Mouse (Mus musculus) thymus, adult 2 months (tissue): Measurements from ENCODE around the gene Ifit2. TPM values are rescaled to one million over a fixed set of nuclear protein-coding genes. Genes with fewer than 3 reads are reported as not detected.
"Not testable (repeated sequence)": the region's sequence is repeated elsewhere in the genome, so short reads cannot be mapped to it uniquely, and the experiment has no call there.

ENCODE experiments used
- DNase-seq: peaks from one replicate; pipeline ENCODE4 v3.0.0; 2021
- H3K27ac ChIP-seq: fragments of 200-500 bp; 2 replicates; pipeline ENCODE4 v1.5.1; 2012; ENCODE audit warnings: low read length, control low read depth; ENCODE audit not compliant: control insufficient read depth, insufficient read depth
- H3K27me3 ChIP-seq: fragments of 200-500 bp; 2 replicates; pipeline ENCODE4 v1.6.1; 2012; ENCODE audit warnings: mild to moderate bottlenecking, low read length, moderate library complexity, mixed read lengths; ENCODE audit not compliant: control insufficient read depth, insufficient read depth
- H3K36me3 ChIP-seq: fragments of 200-500 bp; 2 replicates; pipeline ENCODE4 v1.6.1; 2012; ENCODE audit warnings: mild to moderate bottlenecking, low read length, moderate library complexity; ENCODE audit not compliant: control insufficient read depth, insufficient read depth
- H3K4me1 ChIP-seq: fragments of 200-500 bp; replicated peaks from 2 replicates; pipeline ENCODE4 v1.6.1; 2012; ENCODE audit warnings: low read length; ENCODE audit not compliant: control insufficient read depth, insufficient read depth
- H3K4me3 ChIP-seq: fragments of 200-500 bp; 2 replicates; pipeline ENCODE4 v1.5.1; 2012; ENCODE audit warnings: mild to moderate bottlenecking, low read length, control low read depth, moderate library complexity; ENCODE audit not compliant: control insufficient read depth, insufficient read depth
- CTCF ChIP-seq: fragments of 200-500 bp; IDR thresholded peaks from 2 replicates; pipeline ENCODE4 v1.5.1; 2012; ENCODE audit warnings: mild to moderate bottlenecking, control low read depth, low read length, moderate library complexity, borderline replicate concordance; ENCODE audit not compliant: control insufficient read depth, poor library complexity, insufficient read depth; ENCODE audit errors: extremely low read depth
- POLR2A ChIP-seq: fragments of 200-500 bp; IDR thresholded peaks from 2 replicates; pipeline ENCODE4 v1.6.1; 2012; ENCODE audit warnings: mild to moderate bottlenecking, low read length, control low read depth, moderate library complexity; ENCODE audit not compliant: control insufficient read depth, poor library complexity, insufficient read depth; ENCODE audit errors: extremely low read depth
- WGBS: fragments of 180-500 bp; shearing (Covaris S2); methylation state at CpG from one replicate; pipeline ENCODE4 v1.1.7; 2018; 5-methylcytosine and 5-hydroxymethylcytosine counted together
- polyA plus RNA-seq: library from polyadenylated mRNA; depleted of rRNA; stranded (reverse); fragments of >200 nt; gene quantifications from 2 replicates; pipeline ENCODE4 v1.2.3, GENCODE M21; 2012; rRNA removed

Gene Ifit2
- polyA plus RNA-seq, 1 experiment = 5.5 TPM

DNA sequence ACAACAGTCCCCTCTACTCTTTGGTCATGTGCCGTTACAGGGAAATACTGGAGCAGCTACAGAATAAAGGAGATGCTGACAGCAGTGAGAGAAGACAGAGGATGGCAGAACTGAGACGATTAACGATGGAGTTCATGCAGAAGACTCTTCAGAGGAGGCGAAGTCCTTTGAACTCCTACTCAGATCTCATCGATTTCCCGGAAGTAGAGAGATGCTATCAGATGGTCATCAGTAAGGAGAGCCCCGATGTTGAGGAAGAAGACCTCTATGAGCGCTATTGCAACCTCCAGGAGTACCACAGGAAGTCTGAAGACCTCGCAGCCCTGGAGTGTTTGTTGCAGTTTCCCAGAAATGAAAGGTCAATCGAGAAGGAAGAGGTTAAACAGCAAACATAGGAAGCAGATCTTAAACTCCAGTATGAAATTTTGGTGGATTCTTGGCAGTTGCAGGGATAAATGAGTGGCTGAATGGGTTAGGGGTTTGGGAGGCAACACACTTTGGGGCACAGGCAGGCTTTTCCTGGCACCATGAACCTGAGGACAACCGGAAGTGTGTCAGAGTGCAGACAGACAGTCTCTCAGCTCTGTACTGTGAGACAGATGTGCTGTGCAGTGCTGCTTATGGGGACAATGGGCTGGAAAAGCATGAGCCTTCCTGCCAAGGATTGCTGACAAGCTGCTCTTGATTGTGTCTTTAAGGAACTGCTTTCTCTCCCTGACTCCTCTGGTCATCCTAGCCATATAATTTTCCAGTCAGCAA, 61.9 kb downstream of the Ifit2 start:
- WGBS = 79% methylated on average over 6 of the region's 11 CpGs
- not testable (repeated sequence) for H3K27ac ChIP-seq, H3K36me3 ChIP-seq, DNase-seq, H3K27me3 ChIP-seq, H3K4me3 ChIP-seq, H3K4me1 ChIP-seq

DNA sequence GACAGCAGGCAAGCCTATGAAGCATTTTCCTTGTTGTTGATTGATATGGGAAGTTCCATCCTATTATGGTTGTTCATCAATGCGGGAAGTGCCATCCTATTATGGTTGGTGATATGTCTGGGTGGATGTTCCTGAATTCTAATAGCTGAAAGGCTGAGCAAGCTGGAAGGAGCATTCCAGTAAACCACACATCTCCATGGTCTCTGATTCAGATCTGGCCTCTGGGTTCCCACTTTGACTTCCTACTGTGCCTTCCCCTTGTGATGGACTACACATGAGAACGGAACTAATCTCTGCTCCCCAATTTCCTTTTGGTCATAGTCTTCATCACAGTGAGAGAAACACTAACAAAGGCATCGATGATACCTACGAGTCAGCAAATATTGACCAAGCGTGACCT, 70.4 kb downstream of the Ifit2 start:
- WGBS = 94% methylated on average over 5 of the region's 5 CpGs
- no peak overlapping the region for H3K4me3 ChIP-seq
- H3K36me3 ChIP-seq = no peaks in the 10 kb centered on the region
- peaks cover 20% of the 10 kb centered on the region for H3K4me1 ChIP-seq
- no peak overlapping the region for H3K27ac ChIP-seq
- H3K27me3 ChIP-seq = no peaks in the 10 kb centered on the region
- no peak for TF ChIP-seq CTCF
- TF ChIP-seq POLR2A = no peak
- no peak for DNase-seq

DNA sequence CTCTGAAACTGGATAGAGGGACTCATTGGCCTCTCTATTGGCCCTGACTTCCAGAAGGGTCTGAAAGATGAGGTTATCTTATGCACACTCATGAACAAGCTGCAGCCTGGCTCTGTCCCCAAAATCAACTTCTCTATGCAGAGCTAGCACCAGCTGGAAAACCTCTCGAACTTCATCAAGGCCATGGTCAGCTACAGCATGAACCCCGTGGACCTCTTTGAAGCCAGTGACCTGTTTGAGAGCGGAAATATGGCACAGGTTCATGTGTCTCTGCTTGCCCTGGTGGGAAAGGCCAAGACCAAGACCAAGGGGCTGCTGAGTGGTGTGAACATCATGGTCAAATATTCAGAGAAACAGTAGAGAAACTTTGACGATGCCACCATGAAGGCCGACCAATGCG, 73.3 kb downstream of the Ifit2 start:
- H3K4me3 ChIP-seq = no peak overlapping the region
- H3K4me1 ChIP-seq = peaks cover 20% of the 10 kb centered on the region
- no peak for DNase-seq
- no peaks in the 10 kb centered on the region for H3K36me3 ChIP-seq
- peak overlapping the region; percentile 58 for H3K27ac ChIP-seq
- no peaks in the 10 kb centered on the region for H3K27me3 ChIP-seq
- TF ChIP-seq POLR2A (no peak), CTCF (no peak)
- 98% methylated on average over 6 of the region's 6 CpGs for WGBS

DNA sequence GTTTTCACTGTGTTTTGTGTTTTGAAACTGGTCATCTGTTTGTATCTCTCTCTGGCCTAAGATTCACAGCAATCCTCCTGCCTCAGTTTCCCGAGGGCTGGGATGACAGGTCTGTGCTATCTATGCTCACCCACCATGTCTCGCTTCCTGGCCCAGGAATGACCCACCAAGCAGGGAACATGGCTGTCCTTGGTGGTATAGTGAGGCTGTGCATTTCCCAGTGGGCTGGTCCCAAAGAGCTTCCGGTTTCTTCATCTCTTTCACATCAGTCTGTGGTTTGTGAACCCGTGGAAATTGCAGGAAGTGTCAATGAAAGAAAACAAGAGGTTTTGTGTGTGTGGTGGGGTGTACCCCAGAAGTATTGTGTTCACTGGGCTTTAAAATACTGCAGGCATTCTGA, 74.2 kb downstream of the Ifit2 start:
- Histone ChIP-seq H3K4me3 (no peak overlapping the region), H3K27ac (no peak overlapping the region), H3K4me1 (peaks cover 20% of the 10 kb centered on the region), H3K36me3 (no peaks in the 10 kb centered on the region), H3K27me3 (no peaks in the 10 kb centered on the region)
- DNase-seq = no peak
- 54% methylated on average over 4 of the region's 4 CpGs for WGBS
- TF ChIP-seq CTCF (no peak), POLR2A (no peak)

Other genes starting within 250 kb of the Ifit2 start
- 9.4 and 13.6 TPM in 2 replicates for gene Ch25h, start 75.5 kb upstream of the Ifit2 start, polyA plus RNA-seq
- gene Lipa, start 23.2 kb upstream of the Ifit2 start, polyA plus RNA-seq = 119 and 136 TPM in 2 replicates
- 6.1 and 7.8 TPM in 2 replicates for gene Ifit3, start 32.8 kb downstream of the Ifit2 start, polyA plus RNA-seq
- gene Ifit1bl1, start 51.3 kb downstream of the Ifit2 start, polyA plus RNA-seq = 1.6 and 2.2 TPM in 2 replicates
- gene Ifit3b, start 57.3 kb downstream of the Ifit2 start, polyA plus RNA-seq = 1.5 and 2.3 TPM in 2 replicates
- 0.07 and 0.11 TPM in 2 replicates for gene Ifit1bl2, start 90.0 kb downstream of the Ifit2 start, polyA plus RNA-seq
- gene Ifit1, start 90.2 kb downstream of the Ifit2 start, polyA plus RNA-seq = 10.0 and 13.2 TPM in 2 replicates
- 0.28 and 0.44 TPM in 2 replicates for gene Slc16a12, start 196.6 kb downstream of the Ifit2 start, polyA plus RNA-seq